Mouse (Mus musculus) retina, postnatal 1 day (tissue): ENCODE results near the gene Gdpd1.
A peak's percentile ranks its signal among the peaks of the same experiment; 100 is the strongest.
"Not testable (repeated sequence)": the region's sequence is repeated elsewhere in the genome, so short reads cannot be mapped to it uniquely, and the experiment has no call there.

Experiments used
- DNase-seq: peaks from one replicate; pipeline ENCODE4 v3.0.0-alpha.2; 2012

The Gdpd1 gene

DNA sequence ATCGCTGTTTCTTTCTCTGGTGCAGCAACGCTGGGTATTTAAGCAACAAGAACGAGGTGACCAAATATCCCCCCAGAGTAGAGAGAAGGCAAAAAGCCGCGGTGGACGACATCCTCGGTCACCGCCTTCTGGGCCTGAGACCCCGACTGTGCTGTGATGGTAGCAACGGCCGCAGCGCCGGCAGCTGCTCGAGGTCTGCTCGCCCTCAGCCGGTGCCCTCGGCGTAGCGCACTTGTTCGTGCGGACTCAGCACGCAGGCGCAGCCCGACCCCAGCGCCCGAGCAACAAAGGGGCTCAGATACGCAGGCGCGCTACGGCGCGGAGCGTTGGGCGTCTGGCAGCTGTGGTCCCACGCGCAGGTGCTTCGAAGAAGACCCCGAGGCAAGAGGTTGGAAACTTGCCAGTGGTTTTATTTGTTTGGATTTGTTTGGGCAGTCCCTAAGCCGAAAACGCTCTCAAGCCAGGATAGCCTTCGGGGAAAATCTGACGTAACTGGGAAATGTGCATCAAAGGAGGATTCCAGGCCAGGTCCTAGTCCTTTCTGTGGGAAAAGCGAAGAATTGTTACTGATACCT is at the start of gene Gdpd1:
Gene Gdpd1 (minus strand): TSS at position 197 of the 575 bp plus-strand sequence.
- peak; percentile 98 for DNase-seq

GRCm38 (mm10) chr11:87121864-87122263 is 48.0 kb upstream of the Gdpd1 start:
- DNase-seq: no peak

DNA sequence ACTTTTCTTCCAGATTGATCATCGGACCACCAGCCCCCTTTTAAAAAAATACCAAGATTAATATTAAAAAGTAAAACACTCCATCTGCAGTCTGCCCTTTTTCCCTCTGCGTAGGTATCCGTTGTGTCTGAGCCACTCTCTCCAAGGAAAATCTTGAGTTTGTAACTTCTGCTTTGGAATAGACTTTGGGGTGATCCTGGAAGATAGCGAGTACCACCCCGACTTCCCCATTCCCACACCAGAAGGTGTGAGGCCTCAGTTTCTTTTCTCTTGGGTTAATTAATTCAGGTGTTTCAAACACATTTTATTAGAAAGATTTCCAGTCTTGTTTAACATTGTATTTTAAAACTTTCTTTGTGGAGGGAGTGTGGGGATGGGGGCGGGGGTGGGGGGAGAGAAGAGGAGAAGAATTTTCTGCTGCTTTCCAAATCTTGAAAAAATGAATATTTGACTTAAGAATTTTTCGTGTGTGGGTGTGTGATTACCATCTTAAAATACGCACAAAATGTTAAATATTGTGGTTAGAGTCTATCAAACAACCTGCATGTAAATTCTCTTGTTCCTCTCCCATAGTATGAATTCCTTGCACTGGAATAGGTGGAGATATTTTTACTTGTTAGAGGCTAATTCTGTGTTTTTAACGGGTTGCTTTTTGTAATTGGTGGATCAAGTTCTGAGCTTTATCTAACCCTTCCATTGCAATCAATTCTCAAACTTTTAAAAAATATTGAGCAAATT is 36.5 kb upstream of the Gdpd1 start:
- no peak for DNase-seq

DNA sequence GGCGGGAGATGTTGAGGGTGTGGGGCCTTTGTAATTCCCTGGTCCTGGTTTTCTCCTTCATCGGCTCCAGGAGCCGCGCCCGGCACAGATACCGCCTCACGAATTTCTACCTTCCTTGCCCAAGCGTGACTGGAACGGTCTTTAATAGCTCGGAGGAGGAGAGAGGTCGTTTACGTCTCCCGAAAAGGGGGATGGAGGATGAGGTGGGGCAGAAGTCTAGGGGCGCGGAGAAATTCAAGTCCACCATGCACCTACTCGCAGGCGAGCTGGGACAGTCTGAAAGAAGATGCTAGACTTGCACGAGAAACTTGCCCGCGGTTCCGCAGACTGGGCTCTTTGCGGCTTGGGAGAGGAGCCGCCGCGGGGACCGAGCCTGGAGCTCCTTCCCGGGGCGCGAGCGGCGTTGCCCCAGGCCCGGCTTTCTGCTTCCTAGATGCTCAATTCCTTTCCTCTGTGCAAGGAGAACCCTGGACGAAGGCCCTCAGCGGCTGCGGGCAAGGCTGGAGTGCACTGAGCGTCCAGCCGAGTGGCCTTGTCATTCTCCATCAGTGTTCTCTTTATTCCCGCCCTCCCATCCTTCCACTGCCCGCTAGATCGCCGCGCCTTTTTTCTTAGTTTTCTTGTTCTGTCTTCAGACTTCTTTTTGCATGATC is 35.8 kb upstream of the Gdpd1 start:
- DNase-seq: peak; percentile 64

DNA sequence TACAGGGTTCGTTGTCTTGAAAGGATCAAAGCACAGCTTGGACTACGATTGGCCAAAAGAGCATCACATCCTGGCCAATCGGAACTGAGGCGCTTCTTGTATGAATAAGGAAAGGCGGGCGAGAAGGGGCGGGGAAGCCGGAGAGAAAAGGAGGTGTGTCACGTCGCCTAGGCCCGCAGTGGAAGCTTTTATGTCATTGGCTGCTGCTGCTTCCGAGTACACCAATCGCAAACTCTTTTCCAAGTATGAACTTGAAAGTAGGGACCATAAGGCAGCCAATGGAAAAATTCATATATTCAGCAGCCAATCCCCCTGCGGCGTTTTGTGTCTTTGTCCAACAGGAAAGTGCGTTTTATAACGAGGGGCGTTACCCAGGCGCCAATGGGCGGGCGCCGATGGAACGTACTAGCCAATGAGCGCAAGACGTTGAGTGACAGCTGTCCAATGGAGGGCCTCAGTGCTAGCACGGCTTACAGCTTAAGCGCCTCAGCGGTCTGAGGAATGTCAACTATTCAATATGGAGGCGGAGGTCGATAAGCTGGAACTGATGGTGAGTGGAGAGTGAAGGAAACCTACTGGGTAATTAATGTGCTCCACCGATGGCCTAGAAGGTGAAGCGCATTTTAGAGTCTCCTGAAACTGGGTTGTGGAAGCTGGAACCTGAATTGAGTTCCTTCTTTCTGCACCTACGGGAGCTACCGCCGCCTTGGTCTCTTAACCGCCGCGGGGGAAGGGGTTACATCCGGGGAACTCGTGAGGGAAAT is 35.1 kb upstream of the Gdpd1 start, which contains the start of gene Ska2:
Gene Ska2 (plus strand): TSS at position 480 of the 764 bp plus-strand sequence.
- peak; percentile 100 for DNase-seq

GRCm38 (mm10) chr11:87108409-87108754 is 34.5 kb upstream of the Gdpd1 start, which contains the start of gene Prr11:
TSS of gene Prr11 (minus strand) at chr11:87108708.
- DNase-seq: no peak

- no peak for DNase-seq
Observed at GRCm38 (mm10) chr11:87087142-87087541, 13.3 kb upstream of the Gdpd1 start.

- peak; percentile 95 for DNase-seq
Observed at GRCm38 (mm10) chr11:87086290-87086984, 12.6 kb upstream of the Gdpd1 start, which contains the start of gene Smg8. TSS of gene Smg8 (minus strand) at chr11:87086774.

DNA sequence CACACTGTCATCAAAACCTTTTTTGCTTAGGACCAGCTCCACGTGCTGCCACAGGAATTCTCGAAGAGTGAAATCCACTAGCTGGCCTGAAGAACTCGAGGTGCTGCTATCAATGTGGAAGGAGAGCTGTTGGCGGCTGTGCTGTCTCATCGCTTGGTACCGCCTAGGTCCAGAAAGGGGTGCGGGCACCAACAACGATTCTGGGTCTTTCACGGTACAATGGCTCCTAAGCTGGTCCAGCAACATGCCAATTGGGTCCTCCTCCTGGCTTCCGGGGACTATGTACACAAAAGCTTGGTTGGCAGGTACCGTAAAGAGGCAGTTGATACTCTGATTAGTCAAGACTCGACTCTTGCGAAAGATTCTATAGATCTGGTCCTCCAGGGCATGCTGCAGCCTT is 11.6 kb upstream of the Gdpd1 start:
- no peak for DNase-seq

DNA sequence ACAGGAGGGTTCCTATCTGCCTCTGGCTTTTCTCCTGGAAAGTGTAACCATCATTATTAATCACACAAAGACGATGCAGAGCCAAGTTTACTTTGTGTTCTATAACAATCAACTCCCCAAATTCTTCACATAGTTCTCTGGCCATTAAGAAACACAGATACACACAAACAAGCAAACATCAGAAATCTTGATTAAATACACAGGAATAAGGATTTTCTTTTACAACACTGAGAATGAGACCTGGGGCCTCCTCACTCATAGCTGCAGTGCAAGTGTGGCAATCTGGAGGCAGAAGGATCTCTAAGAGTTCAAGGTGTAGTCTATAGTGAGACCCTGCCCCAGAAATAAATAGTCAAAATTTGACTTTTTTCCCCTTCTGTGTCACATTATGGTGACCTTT is 9.8 kb upstream of the Gdpd1 start:
- DNase-seq: no peak

DNA sequence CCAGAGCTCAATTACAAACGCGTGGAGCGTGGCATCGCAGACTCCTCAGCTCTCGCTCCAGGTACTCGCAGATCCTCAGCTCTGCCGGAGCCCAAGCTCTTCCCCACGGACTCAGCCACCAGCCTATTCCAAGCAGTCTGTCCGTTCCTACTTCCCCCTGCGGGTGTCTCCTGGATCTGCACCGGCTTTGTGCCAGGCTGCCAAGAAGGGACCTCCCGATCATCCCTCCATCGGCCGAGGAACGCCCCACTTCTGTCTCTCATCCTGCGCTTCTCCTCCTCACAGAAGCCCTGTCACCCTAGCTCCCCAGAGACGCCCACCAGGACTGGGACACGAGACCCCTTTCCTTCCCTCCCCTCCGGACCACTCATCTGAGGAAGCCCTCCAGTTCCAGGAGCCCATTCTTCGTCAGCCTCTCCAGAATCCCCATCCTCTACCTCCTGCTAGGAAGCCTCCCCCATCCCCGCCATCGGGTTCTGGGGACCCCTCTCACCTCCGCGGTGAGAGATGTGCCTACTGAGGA is 458 bp downstream of the Gdpd1 start:
- peak; percentile 86 for DNase-seq

DNA sequence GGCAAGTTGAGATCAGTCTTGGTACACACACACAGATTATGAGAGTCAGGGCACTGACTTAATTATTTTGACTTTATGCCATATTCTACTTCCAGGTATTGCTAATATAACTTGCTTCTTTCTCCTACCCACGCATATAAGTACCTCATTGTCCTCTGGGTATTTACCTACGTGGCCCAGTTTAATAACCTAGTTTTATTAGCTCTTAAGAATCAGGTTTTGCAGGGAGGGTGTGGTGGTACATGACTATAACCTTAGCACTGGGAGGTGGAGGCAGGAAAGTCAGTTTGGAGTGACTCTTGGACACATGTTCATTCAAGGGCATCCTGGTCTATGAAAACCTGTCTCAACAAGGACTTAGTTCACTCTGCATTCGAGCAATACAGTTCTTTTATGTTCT is 11.8 kb downstream of the Gdpd1 start:
- no peak for DNase-seq

GRCm38 (mm10) chr11:87060410-87060809 is 13.5 kb downstream of the Gdpd1 start:
- DNase-seq: no peak

DNA sequence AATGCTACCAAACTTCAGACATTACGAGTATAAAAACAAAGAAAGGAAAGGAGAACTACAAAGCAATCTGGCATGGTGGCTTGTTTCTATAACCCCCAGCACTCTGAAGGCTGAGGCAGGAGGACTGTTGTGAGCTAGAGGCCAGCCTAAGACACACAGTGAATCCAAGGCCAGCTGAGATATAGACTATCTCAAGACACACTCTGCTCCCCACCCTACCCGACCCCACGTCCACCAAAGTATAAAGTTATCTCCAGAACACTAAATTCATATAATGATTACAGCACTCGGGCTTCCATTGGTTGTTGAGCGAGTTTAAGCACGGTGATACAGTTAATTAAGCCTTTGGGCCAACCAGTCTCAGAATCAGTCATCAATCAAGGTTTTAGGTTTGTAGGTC is 17.6 kb downstream of the Gdpd1 start:
- no peak for DNase-seq

DNA sequence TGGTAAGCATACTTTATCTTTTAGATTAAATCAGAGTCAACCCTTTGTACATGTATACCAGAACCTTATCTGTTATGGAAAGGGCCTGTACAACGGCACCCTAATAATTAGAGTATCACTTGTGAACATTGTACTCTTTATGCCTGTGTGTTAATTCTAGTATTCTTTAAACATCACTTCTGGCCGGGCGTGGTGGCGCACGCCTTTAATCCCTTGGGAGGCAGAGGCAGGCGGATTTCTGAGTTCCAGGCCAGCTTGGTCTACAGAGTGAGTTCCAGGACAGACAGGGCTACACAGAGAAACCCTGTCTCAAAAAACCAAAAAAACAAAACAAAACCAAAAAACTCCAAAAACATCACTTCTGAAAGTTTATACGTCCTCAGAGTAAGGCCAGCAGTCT is 25.0 kb downstream of the Gdpd1 start:
- not testable (repeated sequence) for DNase-seq

DNA sequence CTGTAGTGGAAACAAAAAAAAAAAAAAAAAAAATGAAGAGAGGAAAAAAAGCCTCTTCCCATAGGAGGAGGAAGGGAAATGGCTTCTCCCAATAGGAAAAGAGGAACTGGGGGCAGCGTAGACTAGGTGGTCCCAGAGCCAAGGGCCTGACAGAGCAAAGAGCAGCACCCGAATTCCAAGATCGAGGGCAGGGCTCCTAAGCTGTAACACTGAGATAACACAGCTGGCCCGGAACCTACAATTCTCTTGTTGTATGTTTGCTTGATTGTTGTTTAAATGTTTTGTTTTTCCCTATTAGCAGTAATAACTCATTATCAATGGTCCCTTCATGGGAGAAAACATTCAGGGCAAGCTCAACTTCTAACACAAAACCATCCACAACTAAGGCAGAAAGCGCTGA is 26.9 kb downstream of the Gdpd1 start:
- DNase-seq: no peak

DNA sequence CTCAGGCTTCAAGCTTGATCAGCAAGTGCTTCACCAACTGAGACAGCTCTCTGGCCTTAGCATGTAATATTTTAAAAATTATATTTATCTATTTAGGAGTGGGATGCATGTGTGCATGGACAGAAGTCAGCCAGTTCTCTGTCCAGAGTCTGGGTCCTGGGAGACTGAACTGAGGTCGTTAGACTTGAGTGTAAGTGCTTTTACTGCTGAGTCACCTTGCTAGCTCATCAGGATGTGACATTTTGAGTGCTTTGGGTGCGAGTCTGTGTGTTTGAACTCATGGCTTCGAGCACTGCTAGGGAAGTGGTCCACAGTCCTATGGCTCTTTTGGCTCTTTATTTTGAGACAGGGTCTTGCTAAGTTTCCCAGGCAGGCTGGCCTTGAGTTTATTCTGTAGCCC is 30.8 kb downstream of the Gdpd1 start:
- DNase-seq: no peak

DNA sequence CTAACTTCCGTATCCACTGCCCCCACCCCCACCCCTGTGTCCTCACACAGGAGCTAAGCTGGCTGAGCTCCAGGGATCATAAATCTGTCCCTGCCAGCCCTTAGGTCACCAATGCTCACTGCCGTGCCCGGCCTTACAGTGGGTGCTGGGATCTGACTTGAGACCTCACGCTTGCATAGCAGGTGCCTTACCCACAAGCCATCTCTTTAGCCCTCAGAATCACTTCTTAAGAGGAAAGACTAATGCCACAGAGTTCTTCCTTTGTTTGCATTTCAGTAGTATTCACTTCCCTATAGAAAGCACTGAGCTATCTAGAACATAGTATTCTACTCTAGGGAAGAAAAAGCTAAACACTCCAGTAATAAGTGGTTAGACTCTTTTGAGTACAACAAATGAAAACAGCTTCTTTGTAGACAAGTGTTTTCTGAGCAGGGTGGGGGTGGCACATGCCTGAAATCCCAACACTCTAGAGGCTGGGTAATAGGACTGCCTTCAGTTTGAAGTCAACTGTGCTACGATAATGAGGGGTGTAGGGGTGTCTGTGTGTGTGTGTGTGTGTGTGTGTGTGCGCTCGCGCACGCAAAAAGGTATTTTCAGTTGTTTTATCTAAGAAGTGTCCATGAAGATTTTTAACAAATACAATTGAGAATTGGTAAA is 34.4 kb downstream of the Gdpd1 start:
- DNase-seq: peak; percentile 26

DNA sequence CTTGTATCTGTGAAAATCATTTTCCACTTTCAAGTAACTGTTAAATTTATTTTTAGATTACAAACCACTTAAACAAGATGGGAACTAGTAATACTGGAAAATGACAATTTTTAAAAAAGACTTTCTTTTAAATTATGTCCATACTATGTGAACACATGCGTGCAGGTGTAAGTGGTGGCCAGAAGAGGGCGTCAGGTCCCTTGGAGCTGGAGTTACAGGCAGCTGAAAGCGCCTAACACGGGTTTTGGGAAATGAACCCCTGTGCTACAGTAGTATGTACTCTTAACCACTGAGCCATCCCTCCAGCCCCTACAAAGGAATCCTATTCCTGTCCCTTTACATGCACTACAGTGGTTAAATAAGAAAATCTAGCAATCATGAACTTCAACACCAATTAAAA is 37.7 kb downstream of the Gdpd1 start:
- DNase-seq: peak; percentile 12

- no peak for DNase-seq
Observed at GRCm38 (mm10) chr11:87028212-87028611, 45.6 kb downstream of the Gdpd1 start.

DNA sequence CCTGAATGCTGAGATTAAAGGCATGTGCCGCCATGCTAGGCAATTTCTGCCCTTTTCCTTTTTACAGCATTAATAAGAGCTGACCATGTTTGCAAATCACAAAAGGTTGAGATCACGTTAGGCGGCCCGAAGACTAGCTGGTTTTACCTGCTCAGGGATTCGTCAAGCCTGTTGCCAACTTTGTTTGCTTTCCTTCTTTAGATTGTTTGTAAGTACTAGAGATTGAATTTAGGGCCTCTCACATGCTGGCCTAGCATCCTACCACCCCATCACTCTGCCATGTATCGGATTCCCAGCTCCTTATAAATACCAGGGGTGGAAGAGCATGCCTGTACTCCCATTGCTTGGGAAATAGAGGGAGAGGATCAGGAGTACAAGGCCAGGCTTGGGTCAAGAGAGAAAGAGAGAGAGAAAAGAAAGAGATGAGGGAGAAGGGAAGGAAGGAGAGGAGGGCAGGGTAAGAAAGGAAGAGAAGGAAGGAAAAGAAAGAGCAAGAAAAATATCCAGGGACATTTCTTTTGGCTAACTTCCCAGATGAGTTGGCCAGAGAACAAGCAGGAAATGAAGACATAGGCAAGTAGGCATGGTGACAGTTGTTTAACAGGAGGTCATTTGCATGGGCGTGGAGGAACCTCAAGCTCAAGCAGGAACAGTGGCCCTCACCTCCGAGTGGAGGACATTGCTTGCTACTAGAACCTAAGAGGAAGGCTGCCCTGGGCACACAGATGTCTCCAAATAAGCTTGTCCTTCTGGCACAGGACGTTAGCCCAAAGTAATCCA is 47.6 kb downstream of the Gdpd1 start:
- DNase-seq: no peak
